Mouse (Mus musculus): ENCODE results near the gene Kctd7. TPM values are rescaled to one million over a fixed set of nuclear protein-coding genes. Genes with fewer than 3 reads are reported as not detected.

Gene Kctd7
- polyA plus RNA-seq, 1 experiment, result 1.3 TPM

- Histone ChIP-seq H3K4me1 (ENCODE audit: control insufficient read depth, insufficient read depth, insufficient read length, low read length) (peaks cover 10% of the 10 kb centered on the region; the same call in 1 of the 2 replicates), H3K4me3 (ENCODE audit: low read depth, low read length) (no peak overlapping the region), H3K27ac (ENCODE audit: insufficient read depth, low read depth, low read length) (no peak overlapping the region), H3K27me3 (ENCODE audit: control insufficient read depth, insufficient read depth, low read length) (no peaks in the 10 kb centered on the region), H3K36me3 (ENCODE audit: control insufficient read depth, insufficient read depth, low read length) (no peaks in the 10 kb centered on the region)
- WGBS, result 87% methylated on average over 4 of the region's 4 CpGs
- no peak for TF ChIP-seq POLR2A (IDR thresholded peaks at IDR 0.05; ENCODE audit: low read depth, low read length)
- no peak for TF ChIP-seq CTCF (IDR thresholded peaks at IDR 0.05; ENCODE audit: extremely low read depth, insufficient read length, insufficient replicate concordance, low read depth, low read length)
Measured at GRCm38 (mm10) chr5:130173012-130173411, 28.4 kb downstream of the Kctd7 start.

DNA sequence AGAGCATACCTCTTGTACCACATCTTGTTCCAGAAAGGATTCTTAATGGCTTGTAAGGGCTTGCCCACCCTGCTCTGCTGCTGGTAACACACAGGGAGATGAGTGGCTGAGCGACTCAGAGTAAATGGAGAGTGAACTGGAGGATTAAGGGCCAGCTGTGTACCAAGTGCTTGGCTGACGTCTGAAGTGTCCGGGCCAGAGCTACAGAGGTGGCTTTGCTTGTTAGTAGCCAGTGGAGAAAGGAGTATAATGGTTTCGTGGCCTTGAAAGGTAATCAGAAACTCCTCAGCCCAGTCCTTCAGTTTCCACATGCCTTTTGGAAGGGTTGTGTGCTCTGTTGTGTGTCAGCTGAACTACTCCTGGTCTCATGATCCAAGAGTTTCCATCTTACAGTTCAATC is 33.2 kb downstream of the Kctd7 start:
- H3K4me3 ChIP-seq (ENCODE audit: low read depth, low read length), result no peak overlapping the region
- peaks cover 9% of the 10 kb centered on the region; the same call in 1 of the 2 replicates for H3K4me1 ChIP-seq (ENCODE audit: control insufficient read depth, insufficient read depth, insufficient read length, low read length)
- no peaks in the 10 kb centered on the region for H3K27me3 ChIP-seq (ENCODE audit: control insufficient read depth, insufficient read depth, low read length)
- WGBS, result 65% methylated on average over 4 of the region's 4 CpGs
- no peak overlapping the region for H3K27ac ChIP-seq (ENCODE audit: insufficient read depth, low read depth, low read length)
- TF ChIP-seq POLR2A (IDR thresholded peaks at IDR 0.05; ENCODE audit: low read depth, low read length) (no peak), CTCF (IDR thresholded peaks at IDR 0.05; ENCODE audit: extremely low read depth, insufficient read length, insufficient replicate concordance, low read depth, low read length) (no peak)
- no peaks in the 10 kb centered on the region for H3K36me3 ChIP-seq (ENCODE audit: control insufficient read depth, insufficient read depth, low read length)

DNA sequence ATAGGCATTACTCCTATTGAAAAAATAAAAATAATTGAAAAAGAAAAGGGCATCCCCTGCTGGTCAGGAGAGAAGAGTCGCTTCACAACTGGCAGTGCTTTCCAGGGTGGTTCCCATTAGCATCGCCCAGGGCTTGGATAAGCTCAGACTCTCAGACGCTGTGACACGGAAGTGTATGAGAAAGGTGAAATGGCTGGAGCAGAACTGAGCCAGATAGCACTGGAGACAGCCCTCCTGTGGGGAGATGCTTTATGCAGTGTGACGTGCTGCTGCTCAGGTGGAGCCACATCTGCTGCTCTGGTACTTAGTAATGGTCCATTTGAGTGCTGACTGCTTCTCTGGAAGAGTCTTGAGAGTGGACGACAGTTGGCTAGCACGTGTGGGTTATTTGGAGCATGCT is 35.7 kb downstream of the Kctd7 start:
- Histone ChIP-seq H3K4me1 (ENCODE audit: control insufficient read depth, insufficient read depth, insufficient read length, low read length) (peaks cover 11% of the 10 kb centered on the region; the same call in 1 of the 2 replicates), H3K27ac (ENCODE audit: insufficient read depth, low read depth, low read length) (no peak overlapping the region), H3K36me3 (ENCODE audit: control insufficient read depth, insufficient read depth, low read length) (no peaks in the 10 kb centered on the region), H3K27me3 (ENCODE audit: control insufficient read depth, insufficient read depth, low read length) (no peaks in the 10 kb centered on the region), H3K4me3 (ENCODE audit: low read depth, low read length) (no peak overlapping the region)
- no peak for TF ChIP-seq CTCF (IDR thresholded peaks at IDR 0.05; ENCODE audit: extremely low read depth, insufficient read length, insufficient replicate concordance, low read depth, low read length)
- no peak for TF ChIP-seq POLR2A (IDR thresholded peaks at IDR 0.05; ENCODE audit: low read depth, low read length)
- WGBS, result 83% methylated on average over 7 of the region's 7 CpGs

DNA sequence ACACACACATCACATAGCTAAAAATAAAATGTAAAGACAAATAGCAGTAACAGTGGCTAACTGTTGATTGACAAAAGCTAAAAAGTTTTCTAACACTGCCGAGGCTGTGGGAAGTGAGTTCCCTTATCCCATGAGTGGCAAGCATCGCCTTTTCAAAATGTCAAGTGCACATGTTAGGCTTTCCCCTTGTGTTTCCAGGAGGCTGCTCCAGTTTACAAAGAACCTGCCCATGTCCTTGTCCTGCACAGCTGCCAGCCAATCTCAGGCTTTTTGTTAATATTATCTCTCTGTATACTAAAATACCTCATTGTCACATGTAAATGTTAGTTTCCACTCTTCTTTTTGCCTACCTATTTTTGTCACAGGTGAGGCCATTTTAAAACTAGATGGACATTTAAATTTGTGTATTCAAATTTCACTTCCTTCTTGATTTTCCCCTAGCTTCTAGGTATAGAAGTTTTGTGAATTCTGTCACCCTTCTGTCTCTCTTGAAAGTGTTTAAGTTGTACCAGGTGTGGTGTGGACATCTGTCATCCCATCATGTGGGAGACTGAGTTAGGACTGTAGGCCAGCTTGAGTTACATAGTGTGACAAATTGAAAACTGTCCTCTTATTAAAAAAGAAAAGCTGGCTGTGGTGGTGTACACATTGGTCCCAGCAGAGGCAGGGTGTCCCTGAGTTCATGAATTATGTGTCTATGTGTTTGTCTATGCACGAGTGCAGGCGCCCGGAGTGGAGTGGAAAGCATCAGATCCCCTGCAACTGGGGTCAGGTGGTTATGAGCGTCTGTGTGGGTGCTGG is 37.3 kb downstream of the Kctd7 start:
- TF ChIP-seq POLR2A (IDR thresholded peaks at IDR 0.05; ENCODE audit: low read depth, low read length), result no peak
- TF ChIP-seq CTCF (IDR thresholded peaks at IDR 0.05; ENCODE audit: extremely low read depth, insufficient read length, insufficient replicate concordance, low read depth, low read length), result no peak
- 58% methylated on average over 6 of the region's 6 CpGs for WGBS
- no peaks in the 10 kb centered on the region for H3K36me3 ChIP-seq (ENCODE audit: control insufficient read depth, insufficient read depth, low read length)
- H3K27ac ChIP-seq (ENCODE audit: insufficient read depth, low read depth, low read length), result 0 out of 2 replicates have a peak overlapping the region, but pooled peaks have one; percentile 12
- no peaks in the 10 kb centered on the region for H3K27me3 ChIP-seq (ENCODE audit: control insufficient read depth, insufficient read depth, low read length)
- H3K4me1 ChIP-seq (ENCODE audit: control insufficient read depth, insufficient read depth, insufficient read length, low read length), result peaks cover 11% of the 10 kb centered on the region; the same call in 1 of the 2 replicates
- no peak overlapping the region for H3K4me3 ChIP-seq (ENCODE audit: low read depth, low read length)

- no peak overlapping the region for H3K27ac ChIP-seq (ENCODE audit: insufficient read depth, low read depth, low read length)
- H3K36me3 ChIP-seq (ENCODE audit: control insufficient read depth, insufficient read depth, low read length), result no peaks in the 10 kb centered on the region
- no peak overlapping the region for H3K4me3 ChIP-seq (ENCODE audit: low read depth, low read length)
- H3K4me1 ChIP-seq (ENCODE audit: control insufficient read depth, insufficient read depth, insufficient read length, low read length), result peaks cover 11% of the 10 kb centered on the region; the same call in 1 of the 2 replicates
- no peaks in the 10 kb centered on the region for H3K27me3 ChIP-seq (ENCODE audit: control insufficient read depth, insufficient read depth, low read length)
- 37% methylated on average over 3 of the region's 3 CpGs for WGBS
- TF ChIP-seq POLR2A (IDR thresholded peaks at IDR 0.05; ENCODE audit: low read depth, low read length) (no peak), CTCF (IDR thresholded peaks at IDR 0.05; ENCODE audit: extremely low read depth, insufficient read length, insufficient replicate concordance, low read depth, low read length) (no peak)
Measured at GRCm38 (mm10) chr5:130182541-130182821, 37.8 kb downstream of the Kctd7 start.

- 56% methylated on average over 9 of the region's 9 CpGs for WGBS
- H3K27me3 ChIP-seq (ENCODE audit: control insufficient read depth, insufficient read depth, low read length), result no peaks in the 10 kb centered on the region
- no peak overlapping the region for H3K27ac ChIP-seq (ENCODE audit: insufficient read depth, low read depth, low read length)
- peaks cover 8% of the 10 kb centered on the region for H3K36me3 ChIP-seq (ENCODE audit: control insufficient read depth, insufficient read depth, low read length)
- no peak overlapping the region for H3K4me3 ChIP-seq (ENCODE audit: low read depth, low read length)
- TF ChIP-seq POLR2A (IDR thresholded peaks at IDR 0.05; ENCODE audit: low read depth, low read length), result no peak
- TF ChIP-seq CTCF (IDR thresholded peaks at IDR 0.05; ENCODE audit: extremely low read depth, insufficient read length, insufficient replicate concordance, low read depth, low read length), result no peak
- H3K4me1 ChIP-seq (ENCODE audit: control insufficient read depth, insufficient read depth, insufficient read length, low read length), result peaks cover 11% of the 10 kb centered on the region; the same call in 1 of the 2 replicates
Measured at GRCm38 (mm10) chr5:130184193-130184856, 39.7 kb downstream of the Kctd7 start.

GRCm38 (mm10) chr5:130185312-130185711 is 40.7 kb downstream of the Kctd7 start:
- peaks cover 17% of the 10 kb centered on the region for H3K36me3 ChIP-seq (ENCODE audit: control insufficient read depth, insufficient read depth, low read length)
- 65% methylated on average over 6 of the region's 6 CpGs for WGBS
- no peak overlapping the region for H3K27ac ChIP-seq (ENCODE audit: insufficient read depth, low read depth, low read length)
- TF ChIP-seq CTCF (IDR thresholded peaks at IDR 0.05; ENCODE audit: extremely low read depth, insufficient read length, insufficient replicate concordance, low read depth, low read length) (no peak), POLR2A (IDR thresholded peaks at IDR 0.05; ENCODE audit: low read depth, low read length) (no peak)
- H3K4me1 ChIP-seq (ENCODE audit: control insufficient read depth, insufficient read depth, insufficient read length, low read length), result peaks cover 11% of the 10 kb centered on the region; the same call in 1 of the 2 replicates
- no peak overlapping the region for H3K4me3 ChIP-seq (ENCODE audit: low read depth, low read length)
- no peaks in the 10 kb centered on the region for H3K27me3 ChIP-seq (ENCODE audit: control insufficient read depth, insufficient read depth, low read length)

All from small intestine, adult 2 months (tissue).